Mouse (Mus musculus) heart, embryonic 11.5 days (tissue): ENCODE results near the gene Fam83d. TPM values are rescaled to one million over a fixed set of nuclear protein-coding genes. Genes with fewer than 3 reads are reported as not detected.

Experiments used
- ATAC-seq: fragments of 200-750 bp; cut with Nextera tagmentation; replicated peaks from 2 replicates; pipeline ENCODE4 v1.8.0; 2017; ENCODE audit warnings: moderate library complexity; ENCODE audit not compliant: insufficient number of reproducible peaks, low FRiP score, low TSS enrichment
- H3K27ac ChIP-seq: fragments of 300-500 bp; sonication (generic); 2 replicates; pipeline ENCODE4 v1.5.1; 2014; ENCODE audit warnings: mild to moderate bottlenecking, low read depth, low read length
- H3K27me3 ChIP-seq: fragments of 300-500 bp; sonication (generic); 2 replicates; pipeline ENCODE4 v1.6.1; 2014; ENCODE audit warnings: mild to moderate bottlenecking, low read length, mixed read lengths; ENCODE audit not compliant: control insufficient read depth, insufficient read depth
- H3K36me3 ChIP-seq: fragments of 300-500 bp; sonication (generic); 2 replicates; pipeline ENCODE4 v1.6.1; 2014; ENCODE audit warnings: mild to moderate bottlenecking, low read length, moderate library complexity, mixed read lengths; ENCODE audit not compliant: control insufficient read depth, insufficient read depth
- H3K4me1 ChIP-seq: fragments of 300-500 bp; sonication (generic); 2 replicates; pipeline ENCODE4 v1.6.1; 2014; ENCODE audit warnings: low read length; ENCODE audit not compliant: control insufficient read depth, insufficient read depth
- H3K4me2 ChIP-seq: fragments of 300-500 bp; sonication (generic); 2 replicates; pipeline ENCODE4 v1.6.1; 2014; ENCODE audit warnings: mild to moderate bottlenecking, moderate library complexity
- H3K4me3 ChIP-seq: fragments of 300-500 bp; sonication (generic); 2 replicates; pipeline ENCODE4 v1.5.1; 2014; ENCODE audit warnings: low read depth, low read length
- H3K9ac ChIP-seq: fragments of 300-500 bp; sonication (generic); 2 replicates; pipeline ENCODE4 v1.6.1; 2014; ENCODE audit warnings: mild to moderate bottlenecking, low read depth, low read length, moderate library complexity
- H3K9me3 ChIP-seq: fragments of 300-500 bp; sonication (generic); replicated peaks from 2 replicates; pipeline ENCODE4 v1.6.1; 2016; ENCODE audit warnings: low read length; ENCODE audit not compliant: control insufficient read depth
- WGBS: fragments of 180-500 bp; shearing (Covaris S2); extraction: QIAGEN DNeasy Blood & Tissue Kit; methylation state at CpG from one replicate; pipeline ENCODE4 v1.1.7; 2014; ENCODE audit not compliant: insufficient replicate concordance; 5-methylcytosine and 5-hydroxymethylcytosine counted together
- polyA plus RNA-seq: library from polyadenylated mRNA; unstranded; fragments of >200 nt; fragmentation: Nextera tagmentation; extraction: Ambion mirVana; gene quantifications from 2 replicates; pipeline ENCODE4 v1.2.1, GENCODE M21; 2014

Fam83d gene
- polyA plus RNA-seq, 1 experiment from 2014 or later: 50.1 TPM

DNA sequence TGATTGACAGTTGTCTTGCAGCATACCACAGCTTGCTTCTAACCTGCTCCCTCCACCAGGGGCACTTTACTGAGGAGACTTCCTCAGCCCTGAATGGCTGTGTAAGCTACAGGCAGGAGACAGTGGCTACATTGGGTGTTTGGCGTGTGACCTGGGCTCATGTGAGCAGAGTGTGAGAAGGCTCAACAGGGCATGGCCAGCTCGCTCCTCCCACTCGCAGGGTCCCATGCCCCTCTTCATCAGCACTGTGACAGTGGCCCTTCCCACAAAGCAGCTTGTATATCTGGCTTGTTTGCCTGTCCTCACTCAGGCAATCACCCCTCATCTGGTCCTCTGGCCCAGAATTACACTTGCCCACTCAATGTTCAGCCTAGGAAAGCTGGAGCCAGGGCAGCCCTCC is 28.8 kb upstream of the Fam83d start:
- H3K9me3 ChIP-seq: no peaks in the 10 kb centered on the region
- no peaks in the 10 kb centered on the region for H3K4me1 ChIP-seq
- H3K27ac ChIP-seq: no peak overlapping the region
- ATAC-seq: no peak
- no peak overlapping the region for H3K4me3 ChIP-seq
- no peak overlapping the region for H3K9ac ChIP-seq
- 67% methylated on average over 3 of the region's 3 CpGs for WGBS
- no peak overlapping the region for H3K4me2 ChIP-seq
- H3K36me3 ChIP-seq: no peaks in the 10 kb centered on the region
- H3K27me3 ChIP-seq: no peaks in the 10 kb centered on the region

DNA sequence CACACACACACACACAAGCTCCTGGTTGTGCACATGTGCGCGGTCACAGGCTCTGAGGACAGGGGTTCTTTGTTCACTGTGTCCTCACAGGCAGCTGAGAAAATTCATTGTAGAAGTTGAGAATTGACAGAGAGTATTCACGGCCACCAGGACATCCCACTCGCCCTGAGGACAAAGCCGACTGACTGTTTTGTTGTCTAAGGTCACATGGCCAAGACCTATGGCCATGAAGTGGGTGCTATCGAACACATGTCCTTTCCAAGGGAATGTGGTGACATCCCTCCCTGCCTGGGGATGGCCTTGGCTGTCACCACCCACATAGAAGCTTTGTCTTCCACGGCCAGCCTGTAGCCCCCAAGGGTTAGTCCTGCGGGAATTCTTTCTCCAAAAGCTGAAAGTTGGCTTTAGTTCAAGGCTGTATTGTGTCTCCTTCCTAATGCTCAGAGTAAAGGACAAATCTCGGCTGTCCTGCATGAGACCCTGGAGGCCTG is 26.8 kb upstream of the Fam83d start:
- 64% methylated on average over 9 of the region's 9 CpGs for WGBS
- no peaks in the 10 kb centered on the region for H3K4me1 ChIP-seq
- no peak overlapping the region for H3K27ac ChIP-seq
- ATAC-seq: no peak
- no peaks in the 10 kb centered on the region for H3K36me3 ChIP-seq
- no peaks in the 10 kb centered on the region for H3K9me3 ChIP-seq
- no peak overlapping the region for H3K9ac ChIP-seq
- H3K27me3 ChIP-seq: no peaks in the 10 kb centered on the region
- H3K4me2 ChIP-seq: no peak overlapping the region
- H3K4me3 ChIP-seq: no peak overlapping the region

DNA sequence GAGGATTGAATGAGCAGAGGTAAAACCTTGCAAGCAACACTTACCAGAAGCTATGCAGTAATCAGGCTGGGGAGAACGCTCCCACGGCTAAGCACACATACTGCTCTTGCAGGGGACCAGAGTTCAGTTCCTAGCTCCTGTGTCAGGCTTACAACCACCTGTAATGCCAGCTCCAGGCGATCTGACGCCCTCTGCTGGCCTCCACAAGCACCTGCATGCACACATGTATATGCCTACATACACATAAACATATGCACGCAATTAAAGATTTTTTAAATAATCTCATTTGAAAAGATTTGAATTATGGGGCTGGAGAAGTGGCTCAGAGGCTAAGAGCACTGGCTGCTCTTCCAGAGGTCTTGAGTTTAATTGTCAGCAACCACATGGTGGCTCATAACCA is 25.5 kb upstream of the Fam83d start:
- Histone ChIP-seq H3K4me3 (no peak overlapping the region), H3K27ac (no peak overlapping the region), H3K36me3 (no peaks in the 10 kb centered on the region), H3K4me1 (no peaks in the 10 kb centered on the region), H3K27me3 (no peaks in the 10 kb centered on the region), H3K4me2 (no peak overlapping the region), H3K9ac (no peak overlapping the region), H3K9me3 (no peaks in the 10 kb centered on the region)
- WGBS: 65% methylated on average over 5 of the region's 5 CpGs
- ATAC-seq: no peak

DNA sequence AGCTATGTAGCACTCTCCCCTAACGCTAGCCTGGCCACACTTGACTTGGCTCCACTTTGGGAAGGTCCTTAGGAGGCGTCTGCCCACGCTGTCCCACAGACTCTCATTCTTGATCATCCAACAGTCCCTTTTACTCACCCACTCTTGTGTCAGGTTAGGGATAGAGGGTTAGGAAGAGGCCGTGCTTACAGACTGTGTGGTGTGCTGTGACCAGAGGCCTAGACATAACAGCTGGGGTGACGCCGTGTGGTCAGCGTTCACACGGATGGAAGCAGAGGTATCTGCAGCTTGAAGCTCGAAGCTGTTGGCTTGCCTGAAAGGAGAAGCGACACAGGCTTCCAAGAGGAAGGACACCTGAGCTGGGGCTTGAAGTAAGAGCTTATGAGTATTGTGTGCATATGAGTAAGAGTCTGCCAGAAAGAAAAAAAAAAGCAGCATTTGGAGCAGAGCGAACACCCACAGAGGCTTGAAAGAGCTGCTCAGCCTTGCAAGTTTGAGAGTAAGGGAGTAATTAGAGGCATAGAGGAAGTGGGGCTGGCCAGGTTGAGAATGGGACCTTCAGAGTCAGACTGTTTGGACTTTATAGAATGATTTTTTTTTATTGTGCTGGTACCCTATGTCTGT is 24.3 kb upstream of the Fam83d start:
- no peaks in the 10 kb centered on the region for H3K9me3 ChIP-seq
- no peaks in the 10 kb centered on the region for H3K27me3 ChIP-seq
- 81% methylated on average over 11 of the region's 11 CpGs for WGBS

GRCm38 (mm10) chr2:158745049-158745482 is 22.8 kb upstream of the Fam83d start:
- H3K27me3 ChIP-seq: no peaks in the 10 kb centered on the region
- no peak overlapping the region for H3K4me3 ChIP-seq
- no peak overlapping the region for H3K4me2 ChIP-seq
- no peaks in the 10 kb centered on the region for H3K36me3 ChIP-seq
- no peak overlapping the region for H3K27ac ChIP-seq
- H3K4me1 ChIP-seq: no peaks in the 10 kb centered on the region
- no peak overlapping the region for H3K9ac ChIP-seq
- no peaks in the 10 kb centered on the region for H3K9me3 ChIP-seq
- ATAC-seq: no peak
- WGBS: 17% methylated on average over 2 of the region's 2 CpGs

More for the DNA sequence above, 24.3 kb upstream of the Fam83d start:
- H3K4me1 ChIP-seq: no peaks in the 10 kb centered on the region
- H3K4me3 ChIP-seq: no peak overlapping the region
- H3K36me3 ChIP-seq: no peaks in the 10 kb centered on the region
- no peak for ATAC-seq
- H3K4me2 ChIP-seq: no peak overlapping the region
- H3K27ac ChIP-seq: no peak overlapping the region
- no peak overlapping the region for H3K9ac ChIP-seq

- Histone ChIP-seq H3K27ac (no peak overlapping the region), H3K4me2 (no peak overlapping the region), H3K9ac (no peak overlapping the region), H3K4me1 (no peaks in the 10 kb centered on the region), H3K4me3 (no peak overlapping the region), H3K9me3 (no peaks in the 10 kb centered on the region), H3K27me3 (no peaks in the 10 kb centered on the region), H3K36me3 (no peaks in the 10 kb centered on the region)
- WGBS: 68% methylated on average over 11 of the region's 11 CpGs
- ATAC-seq: no peak
These were observed 21.7 kb upstream of the Fam83d start for GRCm38 (mm10) chr2:158746164-158746563.

GRCm38 (mm10) chr2:158749366-158749765 is 18.5 kb upstream of the Fam83d start:
- no peak overlapping the region for H3K4me2 ChIP-seq
- no peak for ATAC-seq

DNA sequence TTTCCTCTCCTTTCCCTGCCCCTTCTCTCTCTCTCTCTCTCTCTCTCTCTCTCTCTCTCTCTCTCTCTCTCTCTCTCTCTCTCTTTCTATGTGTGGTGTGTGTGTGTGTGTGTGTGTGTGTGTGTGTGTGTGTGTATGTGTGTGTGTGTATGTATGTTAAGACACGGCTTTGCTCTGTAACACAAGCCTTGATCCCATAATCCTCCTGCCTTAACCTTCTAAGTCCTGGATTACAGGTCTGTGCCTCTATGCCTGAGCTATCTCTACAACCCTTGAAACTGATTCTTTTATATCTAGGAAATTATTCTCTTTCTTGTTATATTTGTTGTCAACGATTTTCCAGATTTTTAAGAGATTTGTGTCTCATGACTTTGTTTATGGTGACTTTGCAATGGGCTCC is 7.7 kb upstream of the Fam83d start:
- H3K4me1 ChIP-seq: no peaks in the 10 kb centered on the region
- ATAC-seq: no peak
- H3K9me3 ChIP-seq: no peaks in the 10 kb centered on the region
- no peak overlapping the region for H3K27ac ChIP-seq
- WGBS: 76% methylated on average over 2 of the region's 2 CpGs
- H3K27me3 ChIP-seq: no peaks in the 10 kb centered on the region
- no peak overlapping the region for H3K4me3 ChIP-seq
- no peak overlapping the region for H3K4me2 ChIP-seq
- H3K36me3 ChIP-seq: no peaks in the 10 kb centered on the region
- H3K9ac ChIP-seq: no peak overlapping the region

More at GRCm38 (mm10) chr2:158749366-158749765, 18.5 kb upstream of the Fam83d start:
- 84% methylated on average over 9 of the region's 9 CpGs for WGBS
- Histone ChIP-seq H3K4me3 (no peak overlapping the region), H3K27ac (no peak overlapping the region), H3K9me3 (no peaks in the 10 kb centered on the region), H3K9ac (no peak overlapping the region), H3K36me3 (no peaks in the 10 kb centered on the region), H3K27me3 (no peaks in the 10 kb centered on the region), H3K4me1 (no peaks in the 10 kb centered on the region)

GRCm38 (mm10) chr2:158762339-158762738 is 5.6 kb upstream of the Fam83d start:
- ATAC-seq: no peak
- Histone ChIP-seq H3K4me3 (no peak overlapping the region), H3K27ac (no peak overlapping the region), H3K27me3 (no peaks in the 10 kb centered on the region), H3K4me1 (no peaks in the 10 kb centered on the region), H3K9ac (no peak overlapping the region), H3K9me3 (no peaks in the 10 kb centered on the region), H3K36me3 (no peaks in the 10 kb centered on the region), H3K4me2 (no peak overlapping the region)
- 85% methylated on average over 5 of the region's 5 CpGs for WGBS
